Mouse (Mus musculus) urinary bladder, postnatal 4 days (tissue): ENCODE data around the gene Map2k4.

ENCODE experiments used
- DNase-seq, 2 experiments: peaks; one replicate each; pipeline ENCODE4 v3.0.0; 2021 to 2022; ENCODE audit warnings: low spot score in 2 of 2

The Map2k4 gene

DNA sequence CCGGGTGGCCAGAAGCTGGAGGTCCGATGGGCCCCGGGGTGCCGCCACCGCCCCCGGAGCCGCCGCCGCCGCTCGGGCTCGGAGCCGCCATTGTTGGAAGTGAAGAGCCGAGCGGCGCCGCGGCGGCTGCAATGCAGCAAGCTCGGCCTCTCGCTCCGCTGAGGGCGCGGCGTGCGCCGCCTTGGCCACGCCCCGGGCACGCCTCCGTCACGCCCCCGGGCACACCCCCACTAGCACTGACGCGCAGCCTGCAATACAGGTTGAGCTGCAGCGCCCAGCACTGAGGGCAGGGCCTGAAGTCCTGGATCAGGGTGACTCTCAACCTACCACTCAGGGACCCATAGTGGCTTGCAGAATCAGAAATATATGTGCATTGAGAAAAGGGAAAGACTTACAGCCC, at the start of gene Map2k4:
Gene Map2k4 (minus strand): TSS at position 144 of the 400 bp plus-strand sequence.
- DNase-seq, result peak; percentile 90 to 91

DNA sequence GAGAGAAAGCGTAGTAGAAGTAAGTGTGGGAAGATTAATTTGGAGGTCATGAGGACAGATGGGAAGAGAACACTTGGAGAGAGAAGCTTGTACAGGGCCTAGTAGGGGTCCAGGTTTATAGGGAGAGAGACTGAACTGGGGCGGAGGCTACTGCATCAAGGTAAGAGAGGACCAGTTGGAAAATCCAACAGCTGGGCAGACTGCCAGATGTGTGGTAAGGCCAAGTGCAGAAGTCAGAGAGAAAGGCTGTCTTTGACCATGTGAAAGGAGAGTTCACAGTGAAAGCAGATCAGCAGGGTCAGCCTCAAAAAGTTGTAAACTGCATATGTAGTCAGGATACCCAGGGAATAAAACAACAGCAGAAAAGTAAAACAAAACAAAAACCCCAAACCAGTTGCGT, 36.5 kb upstream of the Map2k4 start:
- no peak for DNase-seq

DNA sequence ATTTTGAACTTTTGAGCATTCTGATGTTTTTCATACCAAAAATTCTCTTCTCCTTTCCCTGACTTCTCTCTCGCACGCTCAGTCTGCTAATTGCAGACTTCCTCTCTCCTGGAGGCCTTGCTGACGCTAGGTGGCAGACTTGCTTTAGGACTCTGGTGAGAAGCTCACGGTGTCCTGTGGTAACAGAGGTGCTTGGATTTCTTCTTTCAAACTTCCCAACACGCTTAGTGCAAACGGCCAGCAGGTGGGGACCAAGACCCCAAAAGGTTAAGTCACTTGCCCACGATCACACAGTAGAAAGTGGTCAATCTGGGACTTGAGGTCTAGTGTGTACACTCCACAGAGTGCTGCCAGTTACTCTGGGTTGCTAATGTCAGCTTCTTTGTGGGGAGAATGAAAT, 32.8 kb upstream of the Map2k4 start:
- DNase-seq, result peak; percentile 32 to 76

DNA sequence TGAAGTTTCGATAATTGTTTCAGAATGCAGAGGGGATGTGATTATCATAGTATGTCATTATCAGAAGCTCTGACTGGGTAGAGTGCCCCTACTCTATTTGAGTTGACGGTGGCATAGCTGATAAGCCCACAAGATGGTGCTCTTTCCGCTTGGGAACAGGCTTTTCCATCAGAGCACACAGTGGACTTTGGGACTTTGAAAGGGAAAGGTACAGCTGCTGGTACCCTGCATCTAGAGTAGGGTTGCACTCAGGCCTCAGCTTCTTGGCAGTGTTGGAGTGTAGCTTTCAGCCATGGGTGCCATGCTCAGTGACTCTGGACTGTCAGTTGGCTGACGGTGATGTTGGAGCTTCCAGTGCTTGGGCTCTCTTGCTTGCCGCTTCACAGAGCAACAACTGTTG, 32.2 kb upstream of the Map2k4 start:
- no peak for DNase-seq

DNA sequence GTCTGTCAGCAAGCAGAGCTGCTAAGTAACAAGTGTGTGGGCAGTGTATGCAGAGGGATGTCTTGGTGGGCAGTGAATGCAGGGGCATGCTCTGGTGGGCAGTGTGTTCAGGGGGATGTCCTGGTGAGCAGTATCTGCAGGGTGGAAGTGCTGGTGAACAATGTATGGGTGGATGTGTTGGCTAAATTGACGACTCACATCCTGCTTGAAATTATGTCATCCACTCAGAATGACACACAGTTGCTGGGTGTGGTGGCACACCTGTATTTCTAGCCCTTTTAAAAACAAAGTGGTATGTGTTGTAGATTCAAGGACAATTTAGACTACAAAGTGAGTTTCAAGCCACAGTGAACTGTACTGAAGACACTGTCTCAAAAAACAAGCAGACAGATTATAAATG, 30.1 kb upstream of the Map2k4 start:
- no peak for DNase-seq

DNA sequence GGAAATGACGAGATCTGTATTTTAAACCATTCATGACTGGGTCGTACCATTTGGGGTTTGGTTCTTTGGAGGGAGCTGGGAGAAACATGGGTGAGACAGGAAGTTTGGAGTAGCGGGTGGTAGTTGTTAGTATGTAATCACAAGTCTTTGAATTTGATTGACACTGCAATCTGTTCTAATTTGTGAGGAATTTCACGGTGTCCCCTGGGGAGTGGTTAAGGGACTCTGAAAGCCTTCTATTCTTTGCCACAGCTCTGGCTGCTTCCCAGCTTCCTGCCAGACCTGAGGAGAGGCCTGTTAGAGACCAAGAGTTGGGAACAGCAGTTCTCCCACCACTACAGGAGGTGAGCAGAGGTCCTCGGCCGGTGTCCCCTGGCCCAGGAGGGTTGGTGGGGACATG, 28.1 kb upstream of the Map2k4 start:
- no peak for DNase-seq

DNA sequence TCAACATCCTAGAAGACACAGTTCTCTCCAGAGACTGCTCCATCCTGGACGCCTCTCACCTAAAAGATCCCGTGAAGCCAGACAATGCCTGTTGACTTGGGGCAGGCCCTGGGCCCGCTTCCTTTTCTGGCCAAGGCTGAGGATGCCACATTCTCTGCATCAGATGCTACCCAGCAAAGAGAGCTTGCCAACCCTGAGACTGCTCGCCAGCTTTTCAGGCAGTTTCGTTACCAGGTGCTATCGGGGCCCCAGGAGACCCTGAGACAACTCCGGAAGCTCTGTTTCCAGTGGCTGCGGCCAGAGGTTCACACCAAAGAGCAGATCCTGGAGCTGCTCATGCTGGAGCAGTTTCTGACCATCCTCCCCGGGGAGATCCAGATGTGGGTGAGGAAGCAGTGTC, 26.3 kb upstream of the Map2k4 start:
- no peak for DNase-seq

DNA sequence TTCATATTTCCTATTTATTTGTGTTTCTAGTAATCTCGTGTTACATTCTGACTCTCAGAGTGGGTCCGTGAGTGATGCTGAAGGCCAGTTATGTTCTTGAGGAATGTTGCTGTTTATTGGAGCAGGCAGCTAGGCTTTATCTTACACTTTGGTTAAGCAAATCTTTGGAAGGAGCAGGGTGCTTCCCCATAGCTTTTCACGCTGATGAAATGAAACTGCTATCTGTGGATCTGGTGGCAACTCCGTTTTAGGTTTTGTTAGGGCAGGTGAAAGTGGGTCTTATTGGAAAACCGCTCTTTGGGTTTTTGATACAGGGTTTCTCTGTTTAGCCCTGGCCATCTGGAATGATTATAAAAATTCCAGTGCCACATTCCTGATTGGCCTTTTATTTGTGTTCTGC, 24.0 kb upstream of the Map2k4 start:
- DNase-seq, result no peak

DNA sequence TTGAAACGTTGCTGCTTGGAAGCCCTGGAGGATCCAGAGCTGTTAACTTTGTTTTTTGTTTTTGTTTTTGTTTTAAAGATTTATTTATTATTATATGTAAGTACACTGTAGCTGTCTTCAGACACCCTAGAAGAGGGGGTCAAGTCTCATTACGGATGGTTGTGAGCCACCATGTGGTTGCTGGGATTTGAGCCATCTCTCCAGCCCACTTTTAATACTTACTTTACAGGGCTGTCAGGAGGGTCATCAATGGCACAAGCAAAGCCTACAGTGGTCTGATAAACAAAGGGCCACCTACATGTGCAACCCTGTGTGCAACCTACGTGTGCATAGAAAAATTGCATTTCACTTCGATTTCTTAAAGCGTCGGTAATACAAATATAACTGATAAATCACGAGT, 19.5 kb upstream of the Map2k4 start:
- no peak for DNase-seq

DNA sequence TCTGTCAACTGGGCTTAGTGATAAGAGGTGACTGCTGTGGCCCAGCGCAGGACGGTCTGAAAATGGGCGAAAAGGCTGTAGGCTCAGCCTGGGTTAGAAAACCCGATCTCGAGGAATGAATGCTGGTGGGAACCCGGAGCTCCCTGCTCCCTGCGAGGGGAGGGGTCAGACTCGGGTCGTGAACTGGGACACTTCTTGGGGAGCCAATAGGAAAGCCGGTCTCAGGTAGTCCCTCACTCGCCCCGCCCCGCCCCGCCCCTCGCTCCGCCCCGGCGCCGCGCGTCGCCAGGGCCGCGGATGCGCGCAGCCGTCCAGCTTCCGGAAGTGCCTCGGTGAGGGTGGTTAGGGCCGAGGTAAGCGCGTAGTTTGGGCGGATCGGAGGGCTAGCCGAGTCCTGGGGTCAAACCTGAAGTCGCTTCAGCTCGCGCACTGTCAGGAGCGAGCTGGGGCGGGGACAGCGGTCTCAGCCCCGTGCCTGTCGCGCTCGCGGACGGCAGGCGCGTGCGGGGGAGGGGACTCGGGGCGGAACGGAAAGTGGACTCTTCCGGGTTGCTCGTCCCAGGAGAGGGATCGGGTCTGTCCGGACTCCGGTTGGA, 18.9 kb upstream of the Map2k4 start, which contains the start of gene Zkscan6:
Gene Zkscan6 (plus strand): TSS at position 267 of the 596 bp plus-strand sequence.
- peak; percentile 79 to 84 for DNase-seq

DNA sequence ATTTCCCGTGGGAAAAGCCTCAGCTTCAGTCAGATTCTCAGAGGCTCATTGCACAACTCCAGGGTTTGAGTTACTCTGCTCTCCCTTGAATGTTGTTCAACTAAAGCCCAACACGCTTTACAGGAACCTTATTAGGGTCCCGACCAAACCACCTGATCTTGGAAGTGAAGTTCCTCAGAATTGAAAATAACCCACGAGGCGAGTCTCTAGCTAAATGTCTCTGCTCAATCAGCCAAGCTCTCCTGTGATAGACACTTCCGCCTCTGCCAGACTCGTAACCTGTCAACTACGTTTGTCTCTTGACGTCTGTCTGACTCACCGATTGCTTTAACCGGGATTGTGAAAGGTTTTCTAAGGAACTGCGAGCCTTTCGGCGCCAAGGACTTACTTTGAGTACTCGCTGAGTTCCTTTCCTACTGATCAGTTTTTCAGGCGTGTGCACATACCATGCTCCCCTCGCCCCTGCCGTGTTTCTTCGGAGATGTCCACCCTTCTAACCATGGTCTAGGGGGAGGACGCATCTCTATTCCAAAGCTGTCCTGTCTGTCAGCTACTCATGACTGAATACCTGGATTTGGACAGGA, 18.3 kb upstream of the Map2k4 start:
- DNase-seq, result no peak

DNA sequence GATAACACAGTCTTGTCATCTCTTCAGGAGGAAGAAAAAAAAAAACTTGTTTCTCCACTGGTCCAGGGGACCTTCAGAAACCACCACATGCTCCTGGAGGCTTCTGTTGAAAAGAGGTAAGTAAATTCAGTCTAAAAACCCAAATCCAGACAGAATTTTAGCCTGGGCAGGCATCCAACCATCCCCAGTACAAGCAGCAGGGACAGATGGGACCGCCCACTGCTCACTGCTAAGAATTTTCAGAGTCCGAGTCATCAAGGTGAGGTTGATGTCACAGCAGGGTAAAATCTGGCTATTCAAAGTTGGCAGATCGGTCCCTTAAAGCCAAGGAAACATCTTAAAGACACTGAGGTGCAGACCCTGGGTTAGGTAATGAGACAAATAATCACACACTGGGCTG, 13.8 kb upstream of the Map2k4 start:
- DNase-seq, result no peak

DNA sequence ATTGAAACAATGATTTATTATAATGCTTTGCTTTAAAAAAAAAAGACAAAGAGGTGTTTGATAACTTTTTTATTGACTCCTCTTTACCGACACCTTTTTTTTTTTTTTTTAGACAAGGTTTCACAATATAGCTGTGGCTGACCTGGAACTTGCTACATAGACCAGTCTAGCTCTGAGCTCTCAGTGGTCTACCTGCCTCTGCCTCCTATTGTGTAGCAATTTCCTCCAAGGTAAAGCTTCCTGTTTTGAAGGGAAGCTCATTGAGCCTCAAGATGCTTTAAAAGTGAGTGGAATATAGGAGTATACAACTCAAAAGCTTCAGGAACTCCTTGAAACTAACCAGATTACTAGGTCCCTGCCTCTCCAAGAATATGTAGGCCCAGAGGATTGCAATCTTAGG, 7.8 kb upstream of the Map2k4 start:
- DNase-seq, result no peak

DNA sequence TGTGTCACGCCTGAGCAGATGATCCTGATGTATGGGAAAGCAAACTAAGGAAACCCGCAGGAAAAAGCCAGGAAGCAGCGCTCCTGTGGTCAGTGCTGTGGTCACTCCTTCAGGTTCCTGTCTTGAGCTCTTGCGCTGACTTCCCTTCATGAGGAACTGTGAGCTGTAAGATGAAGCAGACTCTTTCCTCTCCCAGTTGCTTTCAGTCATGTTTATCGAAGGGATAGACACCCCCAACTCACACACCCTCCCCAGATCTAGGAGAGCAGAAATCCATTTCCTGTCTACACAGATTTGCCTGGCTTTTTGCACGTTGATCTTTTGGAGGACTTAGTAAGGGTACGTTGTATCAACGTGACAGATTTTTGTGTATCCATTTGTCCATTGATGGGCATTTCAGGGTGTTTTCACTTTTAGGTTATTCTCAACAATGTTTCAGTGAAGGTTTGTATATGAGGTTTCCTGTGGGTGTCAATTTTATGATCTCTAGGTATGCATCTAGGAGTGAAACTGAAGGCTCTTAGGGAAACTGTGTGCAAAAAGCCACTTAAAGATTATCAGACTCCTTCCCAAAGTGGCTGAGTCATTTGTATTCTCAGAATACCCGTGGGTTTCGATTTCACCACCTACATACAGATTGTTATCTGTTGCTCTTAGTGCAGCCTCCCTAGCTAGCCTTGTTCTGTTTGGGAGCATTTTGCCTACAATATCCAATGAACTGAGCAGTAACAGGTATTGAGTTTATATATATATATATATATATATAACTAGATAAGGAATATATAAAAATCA, 6.5 kb upstream of the Map2k4 start:
- no peak for DNase-seq

DNA sequence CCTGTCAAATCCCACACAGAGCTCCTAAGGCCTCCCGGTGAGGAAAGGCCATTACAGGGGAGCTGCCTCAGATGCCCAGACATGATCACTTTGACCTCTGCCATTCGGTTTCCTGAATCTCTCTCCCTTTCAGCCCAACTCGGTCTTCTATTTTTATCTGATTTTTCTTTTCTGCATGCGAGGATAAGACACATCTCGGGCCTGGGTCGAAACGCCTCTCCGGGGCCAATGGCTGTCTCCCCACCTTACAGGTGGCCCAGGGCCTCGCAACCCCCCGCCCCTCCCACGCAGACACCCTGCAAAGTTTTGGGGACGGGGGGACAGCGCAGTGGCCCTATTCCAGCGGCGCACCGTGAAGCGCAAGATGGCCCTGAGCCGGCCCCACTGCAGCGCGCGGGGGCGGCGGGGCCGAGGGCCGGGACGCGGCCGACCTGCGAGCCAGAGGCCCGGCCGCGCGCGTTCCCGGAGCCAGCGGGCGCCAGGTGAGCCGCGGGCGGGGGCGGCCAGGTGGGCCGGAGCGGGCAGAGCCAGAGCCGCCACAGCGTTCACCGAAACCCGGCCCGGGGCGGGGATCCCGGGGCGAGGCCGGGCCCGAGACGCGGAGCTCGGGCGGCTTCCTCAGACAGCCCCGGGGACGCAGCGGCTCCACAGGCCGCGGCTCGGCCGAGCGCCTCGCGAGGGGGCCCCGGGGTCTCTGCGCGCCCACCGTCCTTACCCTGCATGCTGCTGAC, 511 bp downstream of the Map2k4 start:
- DNase-seq, result peak in 1 of 2 experiments; percentile 33

DNA sequence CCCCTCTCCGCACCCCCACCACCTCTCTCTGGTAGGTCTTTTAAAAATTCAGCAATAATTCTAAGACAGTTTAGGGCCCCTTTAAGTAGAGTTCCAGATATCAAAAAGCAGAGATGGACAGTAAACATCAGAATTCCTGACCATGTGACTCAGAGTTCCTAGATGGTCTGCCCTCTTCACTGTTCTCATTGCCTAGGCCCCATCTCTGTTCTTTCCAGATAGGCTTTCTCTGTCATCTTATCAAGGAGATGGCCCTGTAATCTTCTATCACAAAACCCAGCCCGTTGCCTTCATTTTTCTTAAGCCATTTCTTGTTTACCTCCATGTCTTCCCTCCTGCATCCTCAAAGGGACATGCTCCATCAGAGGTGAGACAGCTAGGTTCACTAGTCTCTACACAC, 1.9 kb downstream of the Map2k4 start:
- no peak for DNase-seq

DNA sequence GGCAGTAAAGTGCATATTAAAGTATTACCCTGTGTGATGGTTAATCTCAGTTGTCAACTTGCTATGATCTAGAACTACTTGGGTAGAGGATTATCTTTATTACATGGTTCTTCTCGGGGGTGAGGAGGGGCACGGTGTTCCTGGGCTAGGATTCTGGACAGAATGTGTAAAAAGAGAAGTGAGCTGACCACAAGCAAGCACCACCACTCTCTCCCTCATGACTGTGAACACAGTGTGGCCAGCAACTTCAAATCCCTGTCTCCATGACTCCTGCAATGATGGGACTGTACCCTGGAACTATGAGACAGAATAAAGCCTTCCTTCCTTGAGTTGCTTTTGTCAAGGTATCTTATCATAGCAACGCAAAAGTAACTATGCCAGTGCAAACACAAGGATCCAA, 6.5 kb downstream of the Map2k4 start:
- DNase-seq, result no peak

DNA sequence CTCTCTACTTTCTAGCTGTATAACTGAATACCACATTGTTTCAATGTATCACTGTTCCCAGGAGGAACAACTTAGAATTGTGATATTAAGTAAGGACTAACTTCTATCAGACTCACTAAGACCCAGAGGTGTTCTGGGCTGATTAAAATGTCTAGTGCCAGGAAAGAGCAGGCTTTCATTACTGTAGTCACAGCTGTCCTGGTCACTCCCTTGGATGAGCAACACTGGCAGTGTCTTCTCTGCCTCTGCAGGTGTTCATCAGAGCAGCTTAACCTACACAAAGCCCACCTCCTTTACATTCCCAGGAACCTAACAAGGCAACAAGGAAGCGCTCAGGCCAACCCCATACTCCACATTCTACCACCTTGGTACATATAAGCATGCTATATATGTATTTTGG, 8.5 kb downstream of the Map2k4 start:
- no peak for DNase-seq

DNA sequence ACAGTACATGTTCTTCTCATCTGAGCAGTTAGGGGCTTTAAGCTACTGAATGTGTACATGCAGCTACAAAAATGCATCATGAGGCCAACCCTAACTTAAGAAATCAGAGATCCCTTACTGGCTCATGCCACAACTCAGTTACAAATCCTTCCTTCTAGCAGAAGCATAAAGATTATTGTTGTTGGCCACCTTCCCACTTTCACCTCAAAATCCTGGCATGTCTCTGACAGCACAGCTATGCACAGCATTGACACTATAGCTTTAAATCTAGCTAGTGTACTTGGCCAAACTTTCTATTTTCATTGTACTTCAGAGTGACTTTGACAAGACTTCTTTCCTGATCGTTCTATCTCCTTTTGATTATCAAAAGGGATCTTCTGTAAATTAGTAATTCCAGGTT, 9.0 kb downstream of the Map2k4 start:
- no peak for DNase-seq

DNA sequence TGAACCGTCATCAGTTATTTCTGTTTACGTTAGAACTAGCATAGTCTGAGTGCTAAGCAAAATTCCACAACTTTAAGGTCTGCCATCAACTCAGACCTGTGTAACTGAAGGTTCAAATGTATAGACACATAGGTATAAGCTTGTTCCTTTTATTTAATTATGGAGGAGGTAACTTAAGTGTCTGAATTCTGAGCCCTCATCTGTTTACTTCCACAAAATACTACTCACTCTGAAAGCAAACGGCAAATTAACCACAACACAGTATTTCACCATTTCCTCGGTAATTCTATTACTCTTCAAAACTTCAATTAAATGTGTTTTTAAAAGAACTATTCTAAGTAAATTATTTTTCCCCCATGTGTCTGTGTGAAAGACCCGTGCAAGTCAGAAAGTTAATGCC, 10.3 kb downstream of the Map2k4 start:
- DNase-seq, result no peak

DNA sequence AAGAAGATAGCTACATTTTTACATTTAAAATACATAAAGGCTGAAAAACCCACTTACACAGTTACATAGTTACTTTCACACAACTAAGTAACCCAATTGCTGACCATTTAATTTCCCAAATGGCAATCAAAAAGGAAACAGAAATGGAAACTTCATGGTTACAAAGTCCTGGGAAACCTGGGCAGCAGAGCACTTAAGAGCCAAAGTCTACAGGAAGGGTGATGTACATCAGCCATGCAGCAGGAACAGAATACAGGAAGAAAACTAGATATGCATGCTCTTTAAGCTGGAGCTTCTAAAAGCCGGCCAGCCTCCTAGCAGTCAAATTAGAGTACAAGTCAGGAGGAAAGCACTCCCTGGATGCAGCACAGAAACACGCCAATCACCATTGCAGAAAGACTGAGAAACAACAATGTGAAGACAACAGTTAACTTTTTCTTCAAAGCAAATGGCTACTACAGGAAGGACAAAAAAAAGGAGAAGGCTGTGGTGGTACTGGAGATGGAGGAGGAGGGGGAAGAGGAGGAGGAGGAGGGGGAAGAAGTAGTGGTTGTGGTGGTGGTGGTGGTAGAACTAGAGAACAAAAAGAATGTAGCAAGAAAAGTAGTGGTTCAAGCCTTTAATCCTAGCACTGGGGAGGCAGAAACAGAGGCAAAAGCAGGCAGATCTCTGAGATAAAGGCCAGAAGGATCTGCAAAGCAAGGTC, 11.0 kb downstream of the Map2k4 start:
- DNase-seq, result no peak
